Mouse (Mus musculus) spleen, postnatal 10 days (tissue): ENCODE measurements around the gene Grm2.

Experiments used
- DNase-seq, 2 experiments: peaks; one replicate each; pipeline ENCODE4 v3.0.0; 2021 to 2022; ENCODE audit warnings: low spot score in 2 of 2

Grm2 gene

DNA sequence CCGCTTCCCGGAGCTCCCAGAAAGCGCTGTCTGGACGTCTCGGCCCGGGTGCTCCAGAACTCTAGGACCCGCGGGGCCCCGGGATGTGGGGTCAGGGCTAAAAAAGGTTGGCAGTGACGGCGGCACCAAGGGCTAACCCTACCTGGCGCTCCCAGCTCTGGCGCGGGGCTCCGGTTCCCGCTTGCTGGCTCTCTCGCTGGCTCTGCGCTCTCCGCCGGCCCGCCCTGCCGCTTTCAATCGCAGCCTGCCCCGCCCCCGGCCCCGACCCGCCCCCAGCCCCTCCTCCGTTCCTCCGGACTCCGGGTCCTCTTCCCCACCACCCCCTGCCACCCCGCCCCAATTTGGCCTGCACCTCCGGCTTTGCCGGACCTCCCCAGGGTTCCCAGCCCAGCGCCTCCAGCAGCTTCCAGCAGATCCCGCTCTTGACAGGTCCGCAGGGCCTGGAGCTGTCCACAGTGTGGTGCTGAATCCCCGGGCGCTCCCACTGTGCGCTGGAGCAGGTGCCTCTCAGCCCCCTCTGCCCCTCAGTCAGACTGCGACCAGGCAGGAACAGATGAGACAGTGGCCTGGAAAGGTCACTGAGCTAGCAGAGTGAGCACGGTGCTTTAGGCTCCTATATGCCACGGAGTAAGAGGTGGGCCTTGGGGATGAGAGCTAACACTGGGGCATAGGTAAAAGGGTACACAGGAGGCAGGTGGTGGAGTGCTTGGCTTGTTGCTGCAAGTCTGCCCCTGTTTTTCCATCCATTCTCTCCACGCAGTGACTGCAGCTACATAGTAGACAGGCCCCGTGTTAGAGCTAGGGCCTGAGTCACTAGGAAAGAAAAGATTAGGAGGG, at the start of gene Grm2:
Gene Grm2, minus strand, starts transcription at position 199 of the 837 bp plus-strand sequence.
- peak; percentile 19 to 65 for DNase-seq

DNA sequence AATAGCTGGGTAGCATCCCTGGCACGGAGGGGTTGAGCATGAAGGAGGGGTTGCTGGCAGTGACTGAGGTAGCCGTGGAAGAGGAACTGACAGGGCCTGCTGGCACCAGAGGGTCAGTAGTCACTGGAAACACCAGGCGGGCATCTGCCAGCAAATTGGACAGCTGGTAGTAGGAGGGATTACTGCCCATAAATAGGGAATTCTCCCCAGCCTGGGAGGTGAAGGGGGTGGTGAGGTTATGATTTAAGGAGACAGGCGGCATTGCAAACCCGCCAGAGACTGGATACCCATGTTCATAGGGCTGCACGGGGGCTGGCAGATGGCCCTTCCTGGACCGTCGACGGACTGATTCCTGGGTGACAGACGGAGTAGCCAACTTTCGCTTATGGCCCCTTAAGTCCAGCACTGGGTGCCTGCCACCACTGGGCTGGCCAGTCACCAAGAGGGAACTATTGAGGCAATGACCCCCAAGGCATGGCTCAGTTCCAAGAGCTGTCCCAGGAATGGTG, 37.1 kb upstream of the Grm2 start:
- DNase-seq = no peak

DNA sequence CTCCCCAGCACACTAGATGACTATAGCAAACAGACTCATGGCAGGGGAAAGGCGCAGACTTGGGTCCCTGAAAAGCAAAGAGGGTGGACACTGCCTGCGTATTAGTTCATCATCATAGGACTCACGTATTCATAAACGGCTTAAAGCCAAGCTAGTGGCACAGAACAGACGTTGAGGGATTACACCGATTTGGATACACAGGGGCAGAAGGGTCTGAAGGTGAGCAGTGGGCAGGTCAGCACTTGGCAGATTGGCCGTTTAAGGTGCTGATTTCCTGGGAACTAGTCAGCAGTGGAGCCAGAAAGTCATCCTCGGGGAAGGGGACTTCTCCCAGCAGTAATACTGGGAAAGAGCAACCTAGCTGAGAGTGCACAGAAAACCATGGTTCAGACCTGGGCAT, 33.0 kb upstream of the Grm2 start:
- DNase-seq = no peak

DNA sequence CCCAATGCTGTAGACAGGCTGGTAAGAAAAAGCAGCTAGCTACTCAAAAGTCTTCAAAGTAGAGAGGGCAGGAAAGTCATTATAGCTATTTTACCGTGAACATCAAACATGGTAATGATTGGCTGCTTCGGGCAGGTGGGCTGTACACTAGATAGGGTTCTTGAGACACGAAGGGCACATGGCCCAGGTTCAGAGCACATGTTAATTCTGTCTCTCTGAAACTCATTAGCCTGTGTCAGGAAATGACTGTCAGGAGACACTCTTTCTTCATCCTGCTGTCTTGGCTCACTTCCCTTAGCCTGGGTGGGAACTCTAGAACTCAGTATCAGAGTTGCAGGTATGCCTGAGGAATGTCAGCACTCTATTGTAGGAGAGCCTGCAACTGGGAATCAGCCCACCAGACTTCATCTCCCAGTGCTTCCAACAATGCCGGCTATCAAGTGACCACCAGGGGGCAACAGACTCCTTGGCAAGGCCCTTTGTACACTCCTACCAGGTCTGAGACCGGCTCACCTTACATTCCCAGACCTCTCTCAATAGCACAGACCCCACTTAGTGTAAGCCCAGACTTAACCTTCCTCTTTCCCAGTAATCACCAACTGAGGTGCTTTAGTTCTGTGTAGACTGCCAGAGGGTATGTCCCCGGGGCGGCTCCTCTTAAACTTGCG, 31.2 kb upstream of the Grm2 start:
- peak; percentile 53 to 75 for DNase-seq

DNA sequence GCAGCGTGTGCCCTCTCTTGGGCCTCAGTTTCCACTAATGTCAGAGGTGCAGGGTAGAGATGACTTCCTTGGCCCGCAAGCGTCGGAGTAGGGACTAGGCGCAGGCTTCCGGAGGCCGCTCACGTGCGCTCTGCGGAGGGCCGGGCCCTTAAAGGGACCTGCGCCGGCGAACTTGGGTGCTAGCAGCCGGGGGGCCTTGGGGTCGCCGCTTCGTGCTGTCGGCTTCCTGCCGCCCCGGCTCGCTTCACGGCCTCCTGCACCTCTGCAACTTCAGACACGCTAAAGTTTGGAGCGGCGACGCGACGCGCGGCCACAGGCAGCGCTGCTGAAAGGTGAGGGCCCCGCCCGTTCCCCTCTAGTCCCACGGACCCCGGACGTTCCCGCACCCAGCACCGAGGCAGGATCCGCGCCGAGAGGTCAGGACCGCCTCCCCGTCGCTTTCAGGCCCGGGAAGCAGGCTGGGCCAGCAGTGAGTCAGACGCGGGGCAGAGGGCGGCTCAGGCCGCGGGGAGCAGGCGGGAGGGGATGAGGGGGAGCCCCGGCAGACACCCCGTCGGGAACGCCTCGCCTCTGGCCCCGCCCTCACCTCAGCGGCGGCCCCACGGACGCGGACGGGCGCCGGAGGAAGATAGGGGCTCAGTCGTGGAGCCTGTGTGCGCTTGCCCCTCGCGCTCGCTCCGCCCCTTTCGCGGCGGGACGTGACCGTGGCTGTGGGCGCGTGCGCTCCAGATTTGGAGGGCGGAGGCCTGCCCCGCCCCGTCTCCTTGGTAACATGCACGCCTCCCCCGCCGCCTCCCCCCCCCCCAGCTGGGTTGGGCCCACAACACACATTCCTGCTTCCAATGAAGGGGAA, 29.6 kb upstream of the Grm2 start, which contains the start of gene Tex264:
Gene Tex264, minus strand, starts transcription at position 679 of the 853 bp plus-strand sequence.
- peak; percentile 53 to 78 for DNase-seq

DNA sequence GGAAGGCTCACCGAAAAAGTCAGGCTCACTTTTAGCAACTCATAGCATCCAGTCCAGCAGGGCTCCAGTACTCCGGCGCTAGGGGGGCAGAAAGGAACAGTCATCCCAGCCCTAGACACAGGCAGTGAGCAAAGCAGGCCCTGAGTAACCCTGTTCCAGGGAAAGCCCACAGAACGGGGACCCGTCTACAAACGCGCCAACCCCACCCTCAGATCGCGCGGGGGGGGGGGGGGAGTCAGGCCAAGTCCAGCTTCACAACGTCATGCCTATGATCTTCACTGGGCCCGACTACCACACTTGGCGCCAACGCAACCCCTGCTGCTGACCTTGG, 29.0 kb upstream of the Grm2 start:
- DNase-seq = no peak

DNA sequence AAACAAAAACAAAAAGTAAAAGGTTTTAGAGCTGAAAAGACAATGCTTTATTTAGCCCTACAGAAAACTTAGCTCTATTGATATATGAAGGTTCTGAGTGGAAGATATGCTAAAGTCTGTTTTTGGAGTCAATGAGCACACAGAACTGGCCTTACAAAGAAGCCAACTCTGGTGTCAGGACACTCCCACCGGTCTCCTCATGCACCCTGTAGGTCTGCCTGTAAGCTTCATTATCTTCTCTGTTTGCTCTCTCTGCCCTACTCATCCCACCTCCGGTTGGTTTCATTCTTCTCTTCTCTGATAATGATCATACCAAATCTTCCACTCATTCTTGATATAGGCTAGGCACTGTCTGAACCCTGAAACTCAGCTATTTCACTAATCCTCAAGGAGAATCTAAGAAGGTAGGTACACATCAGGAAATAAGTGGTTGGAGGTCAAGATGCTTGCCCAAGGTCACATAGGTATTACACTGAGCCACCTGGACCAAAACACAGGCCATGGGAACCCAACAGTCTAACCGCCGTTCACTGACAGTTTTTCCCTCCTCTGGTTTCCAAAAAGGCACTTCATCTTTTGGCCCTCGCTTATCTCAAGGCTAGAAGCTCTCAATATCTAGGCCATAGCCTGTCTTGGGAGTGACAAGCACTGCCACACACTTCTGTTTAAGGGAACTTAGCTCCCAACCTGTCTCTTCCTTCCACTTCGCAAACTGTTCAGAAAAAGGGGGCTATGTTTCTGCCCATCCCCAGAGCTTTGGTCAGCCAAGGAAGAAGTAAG, 28.4 kb upstream of the Grm2 start:
- DNase-seq = no peak

DNA sequence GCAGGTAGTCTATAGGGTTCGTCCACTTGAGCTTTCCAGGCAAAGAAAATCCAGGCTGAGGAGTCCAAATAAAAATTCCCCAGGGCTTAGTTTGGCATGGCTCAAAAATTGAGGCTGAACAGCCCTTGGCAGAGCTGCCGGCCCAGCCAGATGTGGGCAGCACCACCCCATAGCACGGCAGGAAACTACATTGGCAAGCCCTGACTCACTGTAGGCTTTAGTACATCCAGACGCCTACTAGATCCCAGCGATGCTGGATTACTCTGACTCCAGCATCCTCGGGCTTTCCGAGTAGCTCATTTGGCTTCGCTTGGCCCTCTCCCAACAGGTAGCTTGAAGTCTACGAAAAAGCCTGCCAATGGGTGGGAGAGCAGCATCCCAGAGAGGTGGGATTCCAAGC, 25.1 kb upstream of the Grm2 start:
- DNase-seq = no peak

DNA sequence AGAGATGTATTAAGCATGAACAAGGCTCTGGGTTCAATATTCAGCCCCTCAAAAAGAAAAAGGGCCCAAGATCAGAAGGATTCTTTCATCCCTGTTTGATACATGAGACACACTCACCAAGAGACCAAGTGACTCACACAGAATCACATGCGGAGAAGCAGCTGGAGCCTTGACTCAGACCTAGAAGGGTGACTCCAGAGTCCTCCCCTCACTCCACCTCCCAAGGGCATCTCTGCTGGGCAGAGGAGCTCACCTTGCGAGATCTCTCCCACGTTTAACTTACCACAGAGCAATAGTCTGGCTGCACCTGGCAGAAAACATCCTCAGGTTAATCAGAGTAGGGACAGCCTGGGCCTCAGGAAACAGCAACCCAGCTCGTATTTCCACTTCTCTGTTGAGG, 22.4 kb upstream of the Grm2 start:
- no peak for DNase-seq

DNA sequence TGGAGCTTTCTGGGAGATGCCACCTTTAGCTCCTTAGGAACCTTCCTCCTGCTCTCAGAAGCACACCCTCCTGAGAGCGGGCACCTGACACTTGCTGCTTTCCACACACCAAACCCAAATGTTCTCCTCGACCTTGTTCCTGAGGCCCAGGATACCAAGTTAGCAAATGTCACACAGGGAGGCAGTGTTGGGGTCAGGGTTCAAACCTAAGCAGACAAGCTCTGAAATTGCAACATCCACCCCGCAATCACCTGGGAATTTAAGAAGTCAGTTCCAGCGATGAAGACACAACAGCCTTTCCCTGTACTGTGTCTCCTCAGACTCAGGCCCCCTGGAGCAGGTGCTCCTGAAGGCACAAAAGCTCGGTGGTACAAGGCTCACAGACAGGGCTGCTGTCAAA, 21.8 kb upstream of the Grm2 start:
- no peak for DNase-seq

DNA sequence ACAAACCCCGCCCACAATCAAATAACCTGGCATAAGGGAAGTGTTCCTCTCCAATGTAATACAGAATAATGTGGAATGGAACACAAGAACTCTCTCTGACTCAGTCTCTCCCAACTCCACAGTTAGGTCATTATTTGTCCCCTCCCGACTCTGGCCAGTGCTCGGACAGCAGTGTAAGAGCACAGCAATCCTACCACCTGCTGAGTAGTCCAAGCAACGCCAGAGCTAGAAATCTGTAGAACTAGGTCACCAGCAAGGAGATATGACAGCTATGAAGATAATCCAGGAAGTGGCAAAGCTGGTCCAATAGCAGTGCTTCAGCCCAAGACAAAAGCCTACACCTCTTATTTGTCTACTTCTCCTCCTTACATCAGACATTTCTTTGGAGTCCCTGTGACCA, 20.7 kb upstream of the Grm2 start:
- no peak for DNase-seq

DNA sequence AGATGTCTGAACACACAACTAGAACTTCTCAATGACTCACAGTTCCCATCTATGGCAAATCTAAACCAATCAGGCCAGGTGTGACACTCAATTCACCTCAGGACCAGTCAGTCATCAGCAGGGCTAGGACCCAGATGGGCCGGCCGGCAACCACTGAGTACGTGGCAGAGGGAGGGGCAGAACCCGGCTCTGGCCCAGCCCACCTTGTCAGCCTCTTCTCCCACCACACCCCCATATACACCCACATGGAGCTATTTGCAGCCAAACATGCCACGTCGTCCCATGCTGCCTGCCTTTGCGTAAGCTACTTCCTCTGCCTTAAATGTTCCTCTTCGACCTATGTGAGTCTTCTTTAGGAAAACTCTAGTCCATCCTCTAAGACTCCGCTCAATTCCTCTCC, 20.1 kb upstream of the Grm2 start:
- DNase-seq = no peak

DNA sequence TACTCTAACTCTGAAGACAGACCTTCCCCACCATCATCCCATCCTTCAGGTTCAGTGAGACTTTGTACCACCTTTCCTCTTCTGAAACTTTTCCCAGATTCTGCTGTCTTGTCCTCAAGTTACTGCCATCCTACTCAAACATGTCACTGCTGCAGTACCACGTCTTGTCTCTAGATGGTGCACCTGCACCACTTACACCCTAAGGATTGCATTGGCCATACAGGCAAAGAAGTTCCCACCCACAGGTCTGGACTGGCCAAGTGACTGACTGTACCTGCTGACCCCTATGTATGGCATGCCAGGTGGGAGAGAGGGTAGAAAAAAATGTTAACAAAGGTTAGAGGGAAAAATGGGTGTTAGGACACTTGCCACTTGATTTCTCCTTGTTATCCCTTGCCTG, 19.6 kb upstream of the Grm2 start:
- DNase-seq = peak; percentile 70 to 80

DNA sequence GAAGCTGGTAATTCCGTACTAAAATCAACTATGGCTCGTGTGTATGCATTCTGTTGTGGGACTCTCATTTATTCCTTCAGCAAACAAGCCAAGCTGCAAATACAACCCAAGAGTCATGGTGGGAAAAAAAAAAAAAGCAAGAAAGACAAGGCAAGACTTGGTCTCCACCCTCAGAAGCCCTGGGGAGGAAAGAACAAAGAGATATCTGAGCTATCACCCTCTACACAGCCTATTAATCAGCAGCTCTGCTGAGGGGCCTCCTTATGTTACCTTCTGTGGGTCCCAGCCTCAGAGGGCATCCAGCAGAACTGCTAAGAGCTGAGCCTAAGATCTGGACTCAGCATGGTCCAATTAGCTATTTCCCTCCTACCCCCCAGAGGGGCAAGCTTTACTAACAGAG, 18.0 kb upstream of the Grm2 start:
- no peak for DNase-seq

DNA sequence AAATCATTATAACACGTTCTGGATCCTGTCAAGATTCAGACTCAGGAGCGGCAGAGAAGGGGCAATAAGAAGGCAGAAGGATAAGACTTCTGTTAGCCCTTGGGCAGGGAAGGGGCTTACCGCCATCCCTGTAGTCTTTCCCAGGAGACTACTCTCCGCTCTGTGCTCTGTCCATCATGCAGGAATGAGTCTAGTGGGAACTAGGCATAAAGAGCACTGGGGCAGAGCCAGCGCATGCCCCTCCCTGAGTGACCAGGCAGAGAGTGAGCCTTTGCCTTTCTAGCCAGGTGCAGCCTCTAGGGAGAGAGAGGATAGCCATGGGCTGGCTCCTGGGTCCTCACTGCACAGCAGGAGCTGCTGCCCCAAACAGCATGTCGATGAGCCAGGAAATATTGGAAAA, 9.0 kb upstream of the Grm2 start:
- no peak for DNase-seq

DNA sequence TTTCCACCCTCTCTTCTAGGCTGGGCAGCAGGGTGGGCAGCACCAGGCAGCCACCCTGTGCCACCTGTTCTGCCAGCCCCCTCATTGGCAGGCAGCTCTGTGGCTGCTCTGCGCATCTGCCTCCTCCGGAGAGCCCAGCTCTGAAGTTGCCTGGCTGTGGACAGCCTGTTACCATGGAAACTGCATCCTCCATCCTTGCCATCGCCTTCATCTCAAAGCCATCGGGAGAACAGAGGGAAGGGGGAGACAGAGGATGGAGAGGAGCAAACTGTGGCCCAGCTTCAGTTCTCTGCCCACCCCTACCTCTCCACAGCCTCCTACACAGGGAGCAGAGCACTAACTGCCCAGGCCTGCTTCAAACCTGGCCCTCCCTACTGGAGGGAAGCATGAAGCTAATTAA, 8.6 kb upstream of the Grm2 start:
- DNase-seq = no peak

DNA sequence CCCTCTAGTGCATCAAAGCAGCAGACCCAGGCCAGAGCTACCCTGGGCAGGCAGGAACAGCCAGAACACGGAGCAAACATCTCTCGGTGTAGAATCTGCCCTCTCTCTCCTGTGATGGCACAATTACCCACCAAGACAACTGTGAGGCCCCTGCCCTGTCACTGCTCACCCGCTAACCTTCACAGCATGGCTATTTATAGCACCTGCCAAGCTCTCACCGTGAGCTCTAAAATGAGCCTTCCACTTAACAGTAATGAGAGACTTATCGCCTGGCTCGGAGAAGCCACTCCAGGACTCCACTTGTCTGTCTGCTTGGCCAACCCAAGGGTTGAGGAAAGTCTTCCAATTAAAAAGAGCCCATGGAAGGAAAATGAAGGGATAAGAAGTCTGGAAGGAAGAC, 7.3 kb upstream of the Grm2 start:
- DNase-seq = no peak

DNA sequence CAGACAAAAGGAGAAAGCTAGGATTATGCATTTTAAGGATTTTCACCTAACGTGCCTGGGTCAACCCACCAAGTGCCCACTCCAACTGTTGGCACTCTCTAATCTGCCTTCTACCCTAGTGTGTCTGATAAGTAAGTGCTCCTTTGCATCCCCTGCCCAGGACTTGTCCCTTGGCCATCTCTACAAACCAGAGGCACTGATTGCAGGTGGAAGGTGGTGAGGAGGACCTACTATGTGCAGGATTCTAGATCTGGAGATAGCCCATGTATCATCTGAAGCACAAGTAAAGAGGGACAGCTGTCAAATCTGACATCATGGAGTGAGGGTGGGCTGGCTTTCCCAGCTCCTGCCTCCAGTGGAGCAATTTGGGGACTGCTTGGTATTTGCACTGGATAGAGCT, 4.1 kb upstream of the Grm2 start:
- DNase-seq = no peak

DNA sequence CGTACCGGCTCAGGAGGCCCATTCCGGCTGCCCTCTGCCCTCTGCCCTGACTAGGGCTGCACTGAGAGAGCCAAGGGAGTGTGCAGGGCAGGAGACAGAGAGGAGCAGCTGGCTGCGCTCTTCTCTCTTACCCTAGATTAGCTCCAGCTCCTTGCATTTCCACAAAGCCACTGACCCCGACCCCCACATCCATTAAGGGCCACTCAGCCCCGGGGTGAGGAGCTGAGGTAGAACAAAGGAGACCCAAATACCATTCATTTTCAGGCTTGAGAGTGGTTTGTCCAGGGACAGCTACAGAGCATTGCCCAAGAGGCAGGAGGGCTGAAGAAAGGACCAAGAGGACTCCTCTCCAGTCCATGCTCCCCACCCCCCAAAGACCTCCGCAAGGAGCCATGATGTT, 3.6 kb upstream of the Grm2 start:
- DNase-seq = no peak

DNA sequence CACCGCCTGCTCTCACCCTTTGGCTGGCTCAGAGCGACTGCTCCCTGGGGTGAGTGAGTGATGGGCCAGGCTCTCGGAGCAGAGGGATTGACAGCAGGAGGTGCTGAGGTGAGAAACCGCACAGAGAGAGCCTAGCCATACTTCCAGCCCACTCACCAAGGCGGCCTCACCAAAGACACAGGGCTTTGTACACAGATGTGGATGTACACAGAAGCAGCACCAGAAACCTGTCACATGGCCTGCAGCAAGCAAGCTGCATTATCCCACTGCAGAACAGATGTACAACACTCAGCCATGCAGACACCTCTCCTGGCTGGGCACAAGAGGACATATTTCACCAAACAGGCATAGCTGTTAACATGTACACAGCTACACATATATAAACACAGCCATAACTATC, 1.7 kb upstream of the Grm2 start:
- DNase-seq = no peak

DNA sequence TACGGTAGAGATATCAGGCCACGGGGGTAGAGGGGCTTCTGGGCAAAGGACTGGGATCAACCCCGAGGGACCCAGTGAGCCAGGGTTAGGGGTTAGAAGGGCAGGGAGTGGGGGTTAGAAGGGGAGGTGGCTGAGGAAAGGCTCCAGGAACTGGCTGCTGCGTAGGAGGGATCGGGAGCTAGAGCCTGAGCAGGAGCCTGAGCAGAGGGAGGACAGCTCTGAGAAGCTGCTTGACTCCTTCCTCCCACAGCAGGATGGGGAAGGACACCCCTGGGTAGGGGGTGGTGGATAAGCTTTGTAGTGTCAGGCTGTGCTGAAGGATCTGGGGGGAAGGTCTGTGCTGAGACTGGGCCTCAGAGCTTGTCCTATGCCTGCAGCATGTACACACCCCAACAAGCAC, 938 bp upstream of the Grm2 start:
- DNase-seq = no peak

DNA sequence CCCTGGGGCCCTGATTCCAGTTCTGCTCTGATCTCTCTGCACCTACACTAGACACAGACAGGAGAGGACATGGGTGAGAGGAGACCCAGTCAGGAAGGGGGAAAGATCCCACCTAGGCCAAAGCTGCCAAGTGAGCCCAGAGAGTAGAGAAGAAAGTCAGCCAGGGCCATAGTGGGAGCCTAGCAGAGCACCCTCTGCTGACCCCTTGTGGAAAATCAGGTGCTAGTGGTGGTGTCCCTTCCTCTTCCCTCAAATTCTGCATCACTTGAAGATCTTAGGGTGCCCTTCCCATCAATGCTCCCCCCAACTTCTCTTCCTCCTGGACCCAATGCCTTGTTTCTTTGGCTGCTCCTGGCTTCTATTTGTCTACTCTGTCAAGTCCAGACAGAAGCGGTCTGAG, 3.2 kb downstream of the Grm2 start:
- DNase-seq = no peak
